Mouse (Mus musculus): ENCODE measurements at regions not wholly inside any gene's neighbourhood (a gene's known extent, or its start where the extent isn't known, plus 50 kb on each side); places are given as distances from the start of the nearest gene placed in this dataset.

DNA sequence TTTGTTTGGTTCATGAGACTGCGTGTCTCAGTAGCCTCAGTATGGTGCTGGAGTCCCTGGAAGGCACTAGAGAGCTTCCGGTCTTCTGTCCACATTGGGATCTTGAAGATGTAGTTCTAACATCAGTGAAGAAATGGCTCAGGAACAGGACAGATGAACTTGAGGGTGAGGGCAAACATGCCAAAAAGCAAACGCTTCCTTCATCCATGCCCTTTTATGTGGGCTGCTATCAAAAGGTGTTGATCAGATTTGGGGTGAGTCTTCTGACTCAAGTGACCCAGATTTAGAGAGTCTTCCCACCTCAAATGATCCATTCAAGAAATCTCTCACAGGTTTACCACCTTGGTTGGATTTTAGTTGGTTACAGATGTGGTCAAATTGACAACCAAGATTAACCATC lies 304.1 kb upstream of the Klf3 start:
- no peaks in the 10 kb centered on the region for H3K27me3 ChIP-seq (ENCODE audit: control insufficient read depth, insufficient read depth, low read length, poor library complexity, severe bottlenecking)
- no peaks in the 10 kb centered on the region; the same call in 1 of the 2 replicates for H3K36me3 ChIP-seq (ENCODE audit: control insufficient read depth, insufficient read depth, low read length, poor library complexity, severe bottlenecking)
- no peak for DNase-seq (ENCODE audit: low read depth, low spot score)

GRCm38 (mm10) chr5:64500413-64500812 lies 302.8 kb upstream of the Klf3 start:
- no peaks in the 10 kb centered on the region; the same call in 1 of the 2 replicates for H3K36me3 ChIP-seq (ENCODE audit: control insufficient read depth, insufficient read depth, low read length, poor library complexity, severe bottlenecking)
- DNase-seq (ENCODE audit: low read depth, low spot score), result no peak
- no peaks in the 10 kb centered on the region for H3K27me3 ChIP-seq (ENCODE audit: control insufficient read depth, insufficient read depth, low read length, poor library complexity, severe bottlenecking)

DNA sequence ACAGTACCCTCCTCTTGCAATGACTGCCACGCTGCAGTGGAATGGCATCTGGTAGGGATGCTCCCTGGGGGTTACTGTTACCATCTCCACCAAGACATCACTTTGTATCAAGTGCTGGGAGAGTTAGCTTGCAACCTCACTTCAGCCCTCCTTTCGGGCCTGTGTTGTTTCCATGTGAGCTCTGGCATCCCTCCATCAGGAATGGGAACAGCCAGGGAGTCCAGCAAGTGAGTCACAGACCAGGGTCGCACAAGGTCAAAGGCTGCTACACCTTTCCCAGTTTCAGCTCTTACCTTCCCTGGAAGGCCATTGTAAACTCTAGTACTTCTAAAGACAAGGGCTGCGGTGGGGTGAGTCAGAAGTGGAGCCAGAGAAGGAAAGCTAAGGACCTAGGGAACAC lies 302.3 kb upstream of the Klf3 start:
- no peaks in the 10 kb centered on the region for H3K27me3 ChIP-seq (ENCODE audit: control insufficient read depth, insufficient read depth, low read length, poor library complexity, severe bottlenecking)
- no peaks in the 10 kb centered on the region; the same call in 1 of the 2 replicates for H3K36me3 ChIP-seq (ENCODE audit: control insufficient read depth, insufficient read depth, low read length, poor library complexity, severe bottlenecking)
- peak; percentile 32 for DNase-seq (ENCODE audit: low read depth, low spot score)

DNA sequence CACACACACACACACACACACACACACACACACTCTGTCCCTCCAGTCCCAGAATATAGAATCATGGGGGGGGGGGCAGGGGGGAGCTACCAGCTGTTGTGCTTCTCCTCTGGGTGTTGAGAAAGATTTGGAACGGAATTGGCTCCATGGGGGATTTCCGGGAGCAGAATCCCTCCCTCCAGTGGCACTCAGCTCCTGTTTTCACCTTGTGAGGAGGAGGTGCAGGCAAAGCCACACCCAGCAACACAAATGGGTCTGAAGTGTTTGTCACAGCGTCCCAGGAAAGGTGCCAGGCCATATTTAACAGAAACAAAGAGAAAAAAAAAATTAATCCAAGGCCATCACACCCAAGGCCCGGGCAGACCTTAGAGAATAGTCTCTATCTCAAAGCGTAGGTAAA lies 301.4 kb upstream of the Klf3 start:
- no peaks in the 10 kb centered on the region for H3K27me3 ChIP-seq (ENCODE audit: control insufficient read depth, insufficient read depth, low read length, poor library complexity, severe bottlenecking)
- no peaks in the 10 kb centered on the region for H3K36me3 ChIP-seq (ENCODE audit: control insufficient read depth, insufficient read depth, low read length, poor library complexity, severe bottlenecking)
- DNase-seq (ENCODE audit: low read depth, low spot score), result no peak

GRCm38 (mm10) chr5:64503514-64503913 lies 299.7 kb upstream of the Klf3 start:
- DNase-seq (ENCODE audit: low read depth, low spot score), result no peak
- Histone ChIP-seq H3K36me3 (ENCODE audit: control insufficient read depth, insufficient read depth, low read length, poor library complexity, severe bottlenecking) (no peaks in the 10 kb centered on the region), H3K27me3 (ENCODE audit: control insufficient read depth, insufficient read depth, low read length, poor library complexity, severe bottlenecking) (no peaks in the 10 kb centered on the region)

- no peaks in the 10 kb centered on the region for H3K36me3 ChIP-seq (ENCODE audit: control insufficient read depth, insufficient read depth, low read length, poor library complexity, severe bottlenecking)
- no peak for DNase-seq (ENCODE audit: low read depth, low spot score)
- no peaks in the 10 kb centered on the region for H3K27me3 ChIP-seq (ENCODE audit: control insufficient read depth, insufficient read depth, low read length, poor library complexity, severe bottlenecking)
These were observed 298.7 kb upstream of the Klf3 start for GRCm38 (mm10) chr5:64504507-64504906.

- Histone ChIP-seq H3K27me3 (ENCODE audit: control insufficient read depth, insufficient read depth, low read length, poor library complexity, severe bottlenecking) (no peaks in the 10 kb centered on the region), H3K36me3 (ENCODE audit: control insufficient read depth, insufficient read depth, low read length, poor library complexity, severe bottlenecking) (no peaks in the 10 kb centered on the region)
- DNase-seq (ENCODE audit: low read depth, low spot score), result peak; percentile 58
These were observed 297.9 kb upstream of the Klf3 start for GRCm38 (mm10) chr5:64505227-64505834.

DNA sequence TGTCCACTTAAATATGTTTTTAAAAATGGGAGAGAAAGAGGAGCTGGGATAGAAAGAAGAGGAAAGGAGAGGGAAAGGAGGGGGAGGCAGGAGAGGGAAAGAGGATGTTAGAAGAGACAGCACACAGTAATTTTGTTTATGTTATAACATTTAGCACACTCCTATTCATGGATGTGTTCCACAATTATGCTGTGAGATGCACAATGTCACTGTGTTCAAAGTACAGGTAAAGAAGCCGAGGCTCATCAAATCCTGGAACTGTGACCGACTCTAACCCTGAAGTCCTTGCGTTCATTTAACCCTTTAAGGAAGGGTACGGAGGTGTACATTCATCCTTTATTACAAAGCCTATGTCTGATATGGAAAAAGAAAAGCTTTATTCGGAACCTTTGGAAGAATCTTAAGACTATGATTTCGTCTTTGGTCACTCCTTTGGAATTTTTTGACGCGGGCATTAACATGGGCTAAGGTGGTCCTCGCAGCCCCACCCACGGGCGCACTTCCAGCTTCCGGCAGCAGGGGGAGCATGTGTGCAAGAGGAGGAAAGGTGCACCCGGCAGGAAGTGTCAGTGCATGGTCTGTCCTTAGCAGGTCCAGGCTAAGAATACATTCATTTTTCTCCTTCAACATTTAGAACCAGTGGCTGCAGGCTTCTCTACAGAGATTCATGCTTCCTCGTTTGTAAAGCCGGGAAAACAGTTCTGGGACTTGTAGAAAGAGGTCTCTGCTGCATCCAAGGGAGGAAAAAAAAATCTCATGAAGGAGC lies 297.2 kb upstream of the Klf3 start:
- peak; percentile 86 for DNase-seq (ENCODE audit: low read depth, low spot score)
- H3K36me3 ChIP-seq (ENCODE audit: control insufficient read depth, insufficient read depth, low read length, poor library complexity, severe bottlenecking), result no peaks in the 10 kb centered on the region
- H3K27me3 ChIP-seq (ENCODE audit: control insufficient read depth, insufficient read depth, low read length, poor library complexity, severe bottlenecking), result no peaks in the 10 kb centered on the region

DNA sequence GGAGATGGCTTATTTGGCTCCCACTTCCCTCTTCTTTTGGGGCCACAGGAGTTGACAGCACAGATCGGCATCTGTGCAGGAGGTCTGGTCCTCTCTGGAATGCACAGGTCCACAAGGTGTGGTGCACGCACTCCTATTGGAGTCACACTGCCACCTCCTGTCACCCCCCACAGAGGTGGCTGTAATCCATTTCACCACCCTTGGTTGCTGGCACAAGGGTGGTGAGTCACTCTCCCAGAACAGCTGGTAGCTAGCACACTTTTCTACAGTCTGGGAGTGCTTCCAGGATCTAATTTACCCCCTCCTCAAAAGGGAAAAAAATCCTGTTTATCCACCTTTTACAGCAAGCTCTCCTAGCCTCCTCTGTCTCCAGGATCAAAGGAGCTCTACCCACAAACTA lies 294.6 kb upstream of the Klf3 start:
- H3K36me3 ChIP-seq (ENCODE audit: control insufficient read depth, insufficient read depth, low read length, poor library complexity, severe bottlenecking), result no peaks in the 10 kb centered on the region
- H3K27me3 ChIP-seq (ENCODE audit: control insufficient read depth, insufficient read depth, low read length, poor library complexity, severe bottlenecking), result no peaks in the 10 kb centered on the region
- no peak for DNase-seq (ENCODE audit: low read depth, low spot score)

GRCm38 (mm10) chr5:64513155-64513945 lies 289.8 kb upstream of the Klf3 start:
- Histone ChIP-seq H3K36me3 (ENCODE audit: control insufficient read depth, insufficient read depth, low read length, poor library complexity, severe bottlenecking) (no peaks in the 10 kb centered on the region), H3K27me3 (ENCODE audit: control insufficient read depth, insufficient read depth, low read length, poor library complexity, severe bottlenecking) (no peaks in the 10 kb centered on the region)
- no peak for DNase-seq (ENCODE audit: low read depth, low spot score)

DNA sequence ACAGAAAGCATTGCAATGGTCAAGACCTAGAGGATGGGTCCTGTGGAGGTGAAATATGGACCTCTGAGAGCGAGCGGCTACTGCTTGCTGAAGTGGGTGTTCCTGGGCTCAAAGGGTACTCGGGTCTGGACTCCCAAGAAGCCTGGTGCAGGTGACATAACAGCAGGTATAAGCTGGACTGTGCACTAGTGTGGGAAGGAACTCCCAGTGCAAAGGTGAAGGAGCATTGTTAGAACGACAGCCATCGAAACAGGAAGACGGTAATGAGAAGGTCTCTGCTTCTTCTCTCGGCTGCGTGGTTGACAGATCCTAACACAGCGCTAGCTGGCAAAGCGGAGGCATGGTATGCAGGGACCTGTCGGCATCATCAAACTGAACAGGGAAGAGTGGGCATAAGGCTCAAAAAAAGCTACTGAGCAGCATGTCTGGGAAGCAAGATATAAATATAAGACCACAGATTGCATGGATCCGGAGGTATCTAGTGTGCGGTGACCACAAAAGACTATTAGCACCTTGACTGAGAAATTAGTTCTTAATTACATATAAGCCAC lies 287.0 kb upstream of the Klf3 start:
- no peak for DNase-seq (ENCODE audit: low read depth, low spot score)
- Histone ChIP-seq H3K36me3 (ENCODE audit: control insufficient read depth, insufficient read depth, low read length, poor library complexity, severe bottlenecking) (no peaks in the 10 kb centered on the region), H3K27me3 (ENCODE audit: control insufficient read depth, insufficient read depth, low read length, poor library complexity, severe bottlenecking) (no peaks in the 10 kb centered on the region)

DNA sequence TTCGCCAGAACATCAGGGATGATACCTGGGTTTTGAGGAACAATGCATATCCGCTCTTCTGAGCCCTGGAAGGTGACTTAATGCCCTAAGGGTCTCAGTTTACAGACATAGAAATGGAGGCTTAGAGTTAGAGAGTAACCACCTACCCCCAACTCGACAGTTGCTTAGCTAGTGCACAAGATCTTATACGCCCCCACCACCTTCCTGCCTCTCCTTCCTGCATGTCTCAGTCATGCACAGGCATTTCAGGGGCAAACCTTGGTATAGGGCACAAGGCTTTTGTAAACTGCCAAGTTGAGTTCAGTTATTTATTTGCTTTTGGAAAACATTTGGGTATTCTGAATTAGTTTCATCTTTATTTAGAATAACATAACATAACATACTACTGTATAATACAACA lies 285.9 kb upstream of the Klf3 start:
- no peak for DNase-seq (ENCODE audit: low read depth, low spot score)
- no peaks in the 10 kb centered on the region for H3K27me3 ChIP-seq (ENCODE audit: control insufficient read depth, insufficient read depth, low read length, poor library complexity, severe bottlenecking)
- no peaks in the 10 kb centered on the region for H3K36me3 ChIP-seq (ENCODE audit: control insufficient read depth, insufficient read depth, low read length, poor library complexity, severe bottlenecking)

- Histone ChIP-seq H3K27me3 (ENCODE audit: control insufficient read depth, insufficient read depth, low read length, poor library complexity, severe bottlenecking) (no peaks in the 10 kb centered on the region), H3K36me3 (ENCODE audit: control insufficient read depth, insufficient read depth, low read length, poor library complexity, severe bottlenecking) (no peaks in the 10 kb centered on the region)
- no peak for DNase-seq (ENCODE audit: low read depth, low spot score)
These were observed 285.4 kb upstream of the Klf3 start for GRCm38 (mm10) chr5:64517835-64518234.

- Histone ChIP-seq H3K27me3 (ENCODE audit: control insufficient read depth, insufficient read depth, low read length, poor library complexity, severe bottlenecking) (no peaks in the 10 kb centered on the region), H3K36me3 (ENCODE audit: control insufficient read depth, insufficient read depth, low read length, poor library complexity, severe bottlenecking) (no peaks in the 10 kb centered on the region)
- no peak for DNase-seq (ENCODE audit: low read depth, low spot score)
These were observed 284.2 kb upstream of the Klf3 start for GRCm38 (mm10) chr5:64519036-64519435.

DNA sequence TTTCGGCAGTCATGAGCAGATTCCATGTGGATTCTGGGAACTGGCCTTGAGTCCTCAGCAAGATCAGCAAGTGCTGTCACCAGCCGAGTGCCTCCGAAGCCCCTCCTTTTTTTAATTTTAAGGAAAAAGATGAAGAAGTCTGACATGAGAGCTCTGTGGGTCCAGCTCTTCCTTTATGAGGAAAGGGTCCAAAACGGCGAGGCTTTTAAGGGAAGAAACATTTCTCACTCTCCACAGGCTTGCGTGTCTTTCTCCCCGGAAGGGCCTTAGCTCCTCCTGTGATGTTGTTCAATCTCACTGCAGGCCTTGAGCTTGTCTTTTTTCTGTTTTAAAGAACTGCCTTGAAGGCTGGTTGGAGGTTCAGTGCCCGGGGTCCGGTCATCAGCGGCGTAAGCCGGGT lies 283.5 kb upstream of the Klf3 start:
- Histone ChIP-seq H3K27me3 (ENCODE audit: control insufficient read depth, insufficient read depth, low read length, poor library complexity, severe bottlenecking) (no peaks in the 10 kb centered on the region), H3K36me3 (ENCODE audit: control insufficient read depth, insufficient read depth, low read length, poor library complexity, severe bottlenecking) (no peaks in the 10 kb centered on the region)
- no peak for DNase-seq (ENCODE audit: low read depth, low spot score)
